20 mouse cellular contexts compared by ENCODE assay signal in the genomic region with DNA sequence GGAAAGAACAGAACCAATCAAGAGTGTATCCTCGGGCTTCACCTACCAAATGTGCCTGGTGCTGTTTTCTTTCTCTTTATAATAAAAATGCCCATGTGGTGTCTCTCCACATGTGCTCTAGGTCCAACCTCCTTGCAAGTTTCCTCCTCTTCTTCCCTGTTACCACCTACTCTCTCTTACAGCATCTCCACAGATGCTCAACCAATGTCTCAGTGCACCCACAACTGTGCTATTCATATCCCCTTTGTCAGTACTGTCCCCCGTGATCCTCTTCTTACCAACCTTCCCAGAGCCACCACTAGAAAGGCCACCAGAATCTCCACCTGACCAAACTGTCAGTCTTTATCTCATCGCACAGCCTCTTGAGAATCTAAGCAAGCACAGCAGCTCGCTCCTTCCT.
"Had no signal": no experiment of that assay in that cellular context is flagged by ENCODE, and none has a peak within 500 bp of the region (broad histone marks: within the 10 kb centered on the region; RNA-seq: fewer than 3 reads in every experiment).

No protein-coding gene starts in this region.

- H3K4me3 ChIP-seq: limb, embryonic 12.5 days; limb, embryonic 15.5 days; lung, embryonic 15.5 days; megakaryocyte, embryonic 14.5 days; midbrain, embryonic 10.5 days; midbrain, embryonic 13.5 days; myocyte; neural tube, embryonic 13.5 days had no signal

- H3K4me1 ChIP-seq: limb, embryonic 15.5 days; lung, embryonic 15.5 days; megakaryocyte, embryonic 14.5 days; midbrain, embryonic 10.5 days; midbrain, embryonic 13.5 days; neural tube, embryonic 13.5 days had no signal

- DNase-seq: kidney, adult 2 months; kidney, postnatal 36 days; layer of hippocampus, postnatal 36 days; liver, postnatal 0 days; lung, postnatal 10 days; lung, postnatal 36 days; retina, postnatal 1 day; thymus, adult 2 months; thymus, postnatal 14 days; thymus, postnatal 4 days had no signal

- H3K27ac ChIP-seq: kidney, postnatal 0 days; limb, embryonic 12.5 days; limb, embryonic 15.5 days; liver, embryonic 14.5 days; lung, embryonic 15.5 days; midbrain, embryonic 10.5 days; midbrain, embryonic 13.5 days; neural tube, embryonic 13.5 days had no signal
